Mouse (Mus musculus) cerebellum, adult 2 months (tissue): Measurements from ENCODE around the gene Egln1.

ENCODE experiments used
- CTCF ChIP-seq: fragments of 200-500 bp; IDR thresholded peaks from 2 replicates; pipeline ENCODE4 v1.5.1; 2011; ENCODE audit warnings: low read depth, mild to moderate bottlenecking, control low read depth, low read length, moderate library complexity, borderline replicate concordance; ENCODE audit not compliant: insufficient read depth
- POLR2A ChIP-seq: fragments of 200-500 bp; IDR thresholded peaks from 2 replicates; pipeline ENCODE4 v1.6.1; 2011; ENCODE audit warnings: low read length, control low read depth, borderline replicate concordance; ENCODE audit not compliant: insufficient read depth

DNA sequence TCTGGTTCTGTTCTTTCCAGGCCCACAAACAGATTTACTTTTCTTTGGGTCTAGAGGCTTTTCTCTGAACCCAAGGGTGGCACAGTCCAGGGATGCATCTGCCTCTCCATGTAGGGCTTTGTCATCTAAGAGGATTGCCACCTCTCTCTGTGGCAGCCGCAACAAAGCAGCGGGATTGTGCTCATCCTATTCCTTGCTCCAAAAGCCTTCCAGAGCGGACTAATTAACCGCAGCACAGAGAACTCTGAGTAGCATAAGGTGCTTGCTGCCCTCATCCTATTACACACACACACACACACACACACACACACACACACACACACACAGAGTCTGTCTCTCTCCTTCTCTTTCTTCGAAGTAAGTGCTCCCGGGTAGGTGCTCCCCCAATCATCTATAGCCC lies 5.3 kb downstream of the Egln1 start:
- TF ChIP-seq POLR2A: no peak
- TF ChIP-seq CTCF: no peak
